Mouse (Mus musculus) kidney, adult 2 months (tissue): ENCODE measurements at regions not wholly inside any gene's neighbourhood (a gene's known extent, or its start where the extent isn't known, plus 50 kb on each side); places are given as distances from the start of the nearest gene placed in this dataset.

Experiments used
- DNase-seq: peaks from one replicate; pipeline ENCODE4 v3.0.0; 2021
- H3K27ac ChIP-seq: fragments of 200-500 bp; 2 replicates; pipeline ENCODE4 v1.5.1; 2012; ENCODE audit warnings: low read depth, low read length, control low read depth, inconsistent platforms; ENCODE audit not compliant: insufficient read depth
- H3K27me3 ChIP-seq: fragments of 200-500 bp; replicated peaks from 2 replicates; pipeline ENCODE4 v1.6.1; 2012; ENCODE audit warnings: mild to moderate bottlenecking, moderate library complexity, low read length, inconsistent platforms; ENCODE audit not compliant: control insufficient read depth, insufficient read depth
- H3K36me3 ChIP-seq: fragments of 200-500 bp; 2 replicates; pipeline ENCODE4 v1.6.1; 2012; ENCODE audit warnings: mild to moderate bottlenecking, moderate library complexity, low read length, inconsistent platforms; ENCODE audit not compliant: control insufficient read depth, insufficient read depth
- H3K4me1 ChIP-seq: fragments of 200-500 bp; 2 replicates; pipeline ENCODE4 v1.6.1; 2011; ENCODE audit warnings: low read length; ENCODE audit not compliant: control insufficient read depth, insufficient read depth
- H3K4me3 ChIP-seq: fragments of 200-500 bp; 2 replicates; pipeline ENCODE4 v1.5.1; 2011; ENCODE audit warnings: mild to moderate bottlenecking, low read depth, low read length, control low read depth; ENCODE audit not compliant: insufficient read depth
- CTCF ChIP-seq: fragments of 200-500 bp; conservative IDR thresholded peaks from 2 replicates; pipeline ENCODE4 v1.5.1; 2011; ENCODE audit warnings: low read depth, mild to moderate bottlenecking, control low read depth, low read length, moderate library complexity, mixed read lengths; ENCODE audit not compliant: insufficient read depth, insufficient read length
- POLR2A ChIP-seq: fragments of 200-500 bp; IDR thresholded peaks from one replicate; pipeline ENCODE4 v1.6.1; 2011; ENCODE audit warnings: low read depth, low read length, control low read depth
- WGBS: fragments of 180-500 bp; shearing (Covaris S2); methylation state at CpG from one replicate; pipeline ENCODE4 v1.1.7; 2018; 5-methylcytosine and 5-hydroxymethylcytosine counted together

DNA sequence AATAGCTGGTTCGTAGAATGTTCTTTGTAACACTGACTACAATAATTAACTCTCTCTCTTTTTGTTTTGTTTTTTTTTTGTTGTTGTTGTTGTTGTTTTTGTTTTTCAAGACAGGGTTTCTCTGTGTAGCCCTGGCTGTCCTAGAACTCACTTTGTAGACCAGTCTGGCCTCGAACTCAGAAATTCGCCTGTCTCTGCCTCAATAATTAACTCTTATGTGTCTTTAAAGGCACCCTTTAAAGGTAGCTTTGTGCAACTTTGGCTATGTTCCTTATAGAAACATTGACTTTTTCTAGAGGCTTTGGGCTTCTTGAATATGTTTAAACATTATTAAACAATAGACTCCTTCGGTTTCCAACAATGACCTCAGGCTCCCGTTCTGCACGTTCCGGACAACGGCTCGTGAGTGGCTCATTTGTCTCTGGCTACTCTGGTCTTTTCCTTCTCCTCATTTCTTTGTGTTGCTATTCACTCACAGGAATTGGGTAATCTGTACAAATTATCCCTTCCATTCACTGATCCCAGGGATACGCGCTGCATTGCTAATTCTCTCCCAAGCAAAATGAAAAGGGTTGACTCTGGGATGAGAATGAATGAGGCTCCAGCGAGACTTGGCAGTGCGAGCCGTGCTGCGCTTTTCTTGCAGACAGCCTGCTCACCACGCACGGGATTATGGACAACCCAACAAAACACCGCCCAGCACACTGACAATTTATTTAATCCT lies 90.2 kb upstream of the Klf12 start:
- TF ChIP-seq CTCF (no peak), POLR2A (no peak)
- H3K4me3 ChIP-seq, result no peak overlapping the region
- WGBS, result 91% methylated on average over 18 of the region's 18 CpGs
- no peaks in the 10 kb centered on the region for H3K27me3 ChIP-seq
- no peak for DNase-seq
- no peaks in the 10 kb centered on the region for H3K4me1 ChIP-seq
- H3K36me3 ChIP-seq, result no peaks in the 10 kb centered on the region
- H3K27ac ChIP-seq, result no peak overlapping the region

DNA sequence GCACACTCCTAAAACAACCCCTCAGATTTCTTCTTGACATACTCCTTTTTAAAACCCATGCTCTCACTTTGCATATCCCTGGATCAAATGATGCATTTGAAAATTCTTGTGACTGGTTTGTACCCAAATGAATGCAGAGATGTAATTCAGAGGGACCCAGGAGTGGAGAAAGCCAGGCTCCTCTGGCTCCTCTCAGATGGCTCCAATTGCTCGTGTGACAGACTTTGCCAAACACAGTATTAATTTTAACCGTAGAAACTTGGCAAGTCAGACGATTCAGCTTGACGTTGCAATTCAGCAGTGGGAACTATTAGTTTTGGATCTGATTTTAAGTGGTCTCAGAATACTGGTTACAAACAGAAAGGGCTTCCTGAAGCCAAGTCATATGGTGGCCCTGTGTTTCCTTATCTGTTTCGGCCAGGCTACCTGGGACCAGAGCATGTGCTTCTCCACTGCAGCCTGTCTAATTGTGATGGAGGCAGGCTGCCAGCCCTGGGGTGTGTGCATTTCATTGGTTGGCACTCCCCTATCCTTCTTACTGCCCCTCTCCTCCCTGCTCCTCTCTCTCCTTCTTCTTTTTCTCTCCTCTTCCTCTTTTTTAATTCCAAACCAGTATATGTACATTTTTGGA lies 81.9 kb upstream of the Klf12 start:
- no peaks in the 10 kb centered on the region for H3K36me3 ChIP-seq
- H3K4me3 ChIP-seq, result no peak overlapping the region
- no peak overlapping the region for H3K27ac ChIP-seq
- 69% methylated on average over 5 of the region's 5 CpGs for WGBS
- TF ChIP-seq POLR2A, result no peak
- TF ChIP-seq CTCF, result no peak
- H3K27me3 ChIP-seq, result no peaks in the 10 kb centered on the region
- DNase-seq, result no peak
- no peaks in the 10 kb centered on the region for H3K4me1 ChIP-seq

DNA sequence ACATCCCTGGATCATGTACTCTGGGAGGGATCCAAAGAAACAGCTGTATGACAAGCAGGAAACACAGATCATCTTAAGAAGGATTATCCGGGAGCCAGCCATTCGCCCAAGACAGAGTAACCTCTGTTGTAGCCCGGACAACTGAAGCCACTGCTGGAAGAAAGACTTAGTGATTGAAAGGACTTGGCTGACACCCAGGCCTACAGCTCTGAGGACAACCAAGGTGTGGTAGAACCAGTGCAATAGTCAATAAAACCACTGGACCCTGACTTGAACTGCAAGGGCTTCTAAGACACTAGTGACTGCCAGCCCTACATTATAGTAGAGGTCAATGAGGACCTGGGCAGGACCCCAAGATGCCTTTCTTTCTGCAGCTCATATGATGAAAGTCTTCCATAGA lies 78.3 kb upstream of the Klf12 start:
- Histone ChIP-seq H3K27me3 (no peaks in the 10 kb centered on the region), H3K27ac (no peak overlapping the region), H3K36me3 (no peaks in the 10 kb centered on the region), H3K4me3 (no peak overlapping the region), H3K4me1 (no peaks in the 10 kb centered on the region)
- WGBS, result 32% methylated on average over 3 of the region's 3 CpGs
- no peak for TF ChIP-seq CTCF
- TF ChIP-seq POLR2A, result no peak
- peak; percentile 61 for DNase-seq

DNA sequence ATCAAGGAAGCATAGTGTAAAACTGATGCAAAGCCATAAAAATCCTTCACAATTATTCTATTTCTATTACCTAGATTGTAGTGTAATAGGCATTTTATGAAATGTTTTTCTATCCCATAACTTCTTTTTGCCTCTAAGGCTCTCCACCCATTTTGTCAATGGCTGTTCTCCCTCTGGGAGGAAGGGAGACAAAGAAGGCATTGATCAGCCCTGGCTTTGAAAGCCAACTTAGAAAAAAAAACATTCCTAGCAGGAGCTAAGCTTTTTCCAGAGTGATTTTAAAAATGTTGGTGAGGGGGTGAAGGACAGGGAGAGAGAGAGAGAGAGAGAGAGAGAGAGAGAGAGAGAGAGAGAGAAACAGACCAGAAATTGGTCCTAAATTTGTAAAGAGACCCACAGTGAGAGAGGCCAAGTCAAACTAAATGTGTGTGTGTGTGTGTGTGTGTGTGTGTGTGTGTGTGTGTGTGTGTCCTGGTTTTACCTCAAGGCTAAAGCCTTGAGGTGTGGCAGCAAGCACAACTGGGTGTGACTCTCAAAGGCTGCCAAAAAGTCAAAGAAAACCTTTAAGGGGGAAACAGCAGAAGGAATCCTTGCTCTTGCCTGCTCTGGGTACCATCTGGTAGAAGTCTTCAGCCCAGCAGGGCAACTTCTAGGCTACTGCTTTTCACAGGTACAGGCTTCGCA lies 77.0 kb upstream of the Klf12 start:
- WGBS, result 75% methylated on average over 1 of the region's 1 CpGs
- H3K36me3 ChIP-seq, result no peaks in the 10 kb centered on the region
- DNase-seq, result no peak
- no peak overlapping the region for H3K4me3 ChIP-seq
- H3K27ac ChIP-seq, result no peak overlapping the region
- H3K27me3 ChIP-seq, result no peaks in the 10 kb centered on the region
- H3K4me1 ChIP-seq, result no peaks in the 10 kb centered on the region
- TF ChIP-seq POLR2A (no peak), CTCF (no peak)

DNA sequence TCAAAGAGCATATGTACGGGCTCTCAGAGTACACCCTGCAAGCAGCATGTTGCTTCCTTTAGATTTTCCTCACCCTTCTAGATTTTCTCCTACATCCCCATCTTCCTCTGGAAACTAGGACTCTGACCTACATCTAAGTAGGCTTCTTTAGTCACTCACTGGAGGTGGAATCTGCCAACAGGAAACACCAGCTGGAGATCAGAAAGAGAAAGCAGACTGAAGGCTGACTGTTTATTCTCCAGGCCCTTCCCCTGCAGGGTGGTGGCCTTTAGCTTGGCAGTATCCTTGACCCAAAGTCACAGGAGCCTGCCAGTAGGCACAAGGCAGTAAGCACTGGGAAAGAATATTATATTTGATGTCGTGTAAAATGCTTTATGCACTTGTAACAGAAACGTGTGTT lies 75.4 kb upstream of the Klf12 start:
- H3K4me1 ChIP-seq, result no peaks in the 10 kb centered on the region
- 62% methylated on average over 3 of the region's 3 CpGs for WGBS
- H3K36me3 ChIP-seq, result no peaks in the 10 kb centered on the region
- no peak for DNase-seq
- no peak overlapping the region for H3K4me3 ChIP-seq
- H3K27ac ChIP-seq, result no peak overlapping the region
- no peak for TF ChIP-seq CTCF
- TF ChIP-seq POLR2A, result no peak
- H3K27me3 ChIP-seq, result no peaks in the 10 kb centered on the region

DNA sequence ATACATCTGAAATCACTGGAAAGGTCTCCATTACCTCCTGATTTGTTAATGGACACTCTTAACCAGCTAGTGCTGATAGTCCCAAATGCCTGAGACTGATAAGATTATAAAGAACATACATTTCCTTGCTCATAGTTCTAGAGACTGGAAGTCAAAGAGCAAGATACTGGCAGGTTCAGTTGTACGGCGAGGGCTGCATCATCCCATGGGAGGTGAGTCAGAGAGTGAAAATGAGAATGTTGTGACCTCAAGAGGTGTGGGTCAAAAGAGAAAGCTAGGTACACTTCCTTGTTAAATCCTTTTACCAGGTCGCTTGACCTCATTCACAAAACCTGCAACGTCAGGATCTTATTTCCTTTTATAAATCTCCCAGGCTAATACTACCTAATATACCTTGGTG lies 72.7 kb upstream of the Klf12 start:
- Histone ChIP-seq H3K27me3 (no peaks in the 10 kb centered on the region), H3K27ac (no peak overlapping the region), H3K36me3 (no peaks in the 10 kb centered on the region), H3K4me3 (no peak overlapping the region), H3K4me1 (no peaks in the 10 kb centered on the region; the same call in 1 of the 2 replicates)
- 76% methylated on average over 4 of the region's 4 CpGs for WGBS
- TF ChIP-seq CTCF, result no peak
- no peak for TF ChIP-seq POLR2A
- no peak for DNase-seq

DNA sequence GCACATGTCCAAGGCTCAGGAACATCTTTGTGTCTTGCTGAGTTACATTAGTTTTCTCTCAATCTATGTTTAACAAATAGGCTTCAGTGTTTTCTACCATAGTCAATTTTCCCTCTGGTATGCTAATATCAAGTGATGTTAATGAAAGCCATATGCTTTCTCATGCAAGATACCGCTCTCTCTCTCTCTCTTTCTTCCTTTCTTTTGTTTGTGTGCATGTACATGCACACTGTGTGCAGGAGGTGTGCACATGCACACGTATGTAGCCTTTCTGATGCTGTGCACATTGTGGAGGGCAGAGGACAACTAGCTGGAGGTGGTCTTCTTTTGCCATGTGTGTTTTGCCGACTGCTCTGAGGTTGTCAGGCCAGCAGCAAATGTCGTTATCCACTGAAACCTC lies 69.0 kb upstream of the Klf12 start:
- no peaks in the 10 kb centered on the region for H3K36me3 ChIP-seq
- no peak overlapping the region for H3K4me3 ChIP-seq
- H3K4me1 ChIP-seq, result no peaks in the 10 kb centered on the region; the same call in 1 of the 2 replicates
- no peaks in the 10 kb centered on the region for H3K27me3 ChIP-seq
- DNase-seq, result no peak
- TF ChIP-seq CTCF (no peak), POLR2A (no peak)
- H3K27ac ChIP-seq, result no peak overlapping the region
- WGBS, result 74% methylated on average over 4 of the region's 4 CpGs
